Mouse (Mus musculus) lung, adult 18-20 months (tissue): ENCODE measurements at regions not wholly inside any gene's neighbourhood (a gene's known extent, or its start where the extent isn't known, plus 50 kb on each side); places are given as distances from the start of the nearest gene placed in this dataset.

Experiments used
- DNase-seq, 2 experiments: peaks; one replicate each; pipeline ENCODE4 v3.0.0; 2022; ENCODE audit warnings: mixed read lengths in 2 of 2

GRCm38 (mm10) chrY:43923126-43923525 is 341.1 kb downstream of the Gm21739 start:
- peak in 1 of 2 experiments; percentile 2 for DNase-seq
